8 mouse cellular contexts compared by ENCODE assay signal in genomic region chr17:5795878-5796277, GRCm38 (mm10). TPM values are rescaled to one million over a fixed set of nuclear protein-coding genes. Genes with fewer than 3 reads are reported as not detected.
DNase-seq lines count a peak whose midpoint lies in the region; ATAC-seq and TF ChIP-seq lines count a peak whose summit lies in the region.

No protein-coding gene starts in this region.

- ATAC-seq in liver, embryonic 16.5 days (ENCODE audit: low read depth), result peak; percentile 42; the same call in 1 of the 2 replicates
- peak; percentile 75 for ATAC-seq in neutrophil, adult 5-6 weeks (ENCODE audit: extremely low read depth, insufficient number of reproducible peaks, low FRiP score, poor library complexity, severe bottlenecking)

- intact Hi-C loops in heart, postnatal 25 days (cut with DNase I), result loop anchor here (1.0 to 5.0 kb wide), 3 partner anchors 45 to 221 kb away; partner anchors contain the start of gene Snx9

- TF ChIP-seq POLR2A in brain, embryonic 14.5 days (IDR thresholded peaks at IDR 0.05; ENCODE audit: borderline replicate concordance, extremely low read depth, insufficient read depth, insufficient read length, poor library complexity, severe bottlenecking), result no peak
- no peak for TF ChIP-seq POLR2A in thymus, adult 2 months (IDR thresholded peaks at IDR 0.05; ENCODE audit: control insufficient read depth, extremely low read depth, insufficient read depth, low read length, poor library complexity)

- DNase-seq in brain, embryonic 14.5 days (ENCODE audit: low read depth), result peak; percentile 96
- peak; percentile 39 for DNase-seq in fat pad, adult 2 months (ENCODE audit: extremely low read depth, low read depth, low spot score)
- peak; percentile 55 for DNase-seq in heart, postnatal 25 days (ENCODE audit: low spot score)
- peak; percentile 73 to 86 for DNase-seq in kidney, postnatal 4 days
- DNase-seq in thymus, adult 2 months, result peak; percentile 77

- H3K27me3 ChIP-seq in E14TG2a.4 (ENCODE audit: insufficient read depth, low read length), result peaks cover 4% of the 10 kb centered on the region
- H3K27me3 ChIP-seq in liver, embryonic 16.5 days (ENCODE audit: control insufficient read depth, insufficient read depth, low read depth, low read length), result no peaks in the 10 kb centered on the region
- no peaks in the 10 kb centered on the region for H3K27me3 ChIP-seq in thymus, adult 2 months (ENCODE audit: control insufficient read depth, insufficient read depth, low read length)

- H3K9me3 ChIP-seq in E14TG2a.4 (ENCODE audit: low read length), result no peaks in the 10 kb centered on the region
- H3K9me3 ChIP-seq in liver, embryonic 16.5 days (replicated peaks; ENCODE audit: control insufficient read depth, low read length), result no peaks in the 10 kb centered on the region

- no peak overlapping the region for H3K4me2 ChIP-seq in liver, embryonic 16.5 days (ENCODE audit: low read depth, low read length)

- H3K9ac ChIP-seq in liver, embryonic 16.5 days (ENCODE audit: low read depth, low read length), result no peak overlapping the region

- H3K27ac ChIP-seq in liver, embryonic 16.5 days (ENCODE audit: low read length), result no peak overlapping the region
- H3K27ac ChIP-seq in thymus, adult 2 months (ENCODE audit: control insufficient read depth, insufficient read depth, low read length), result no peak overlapping the region

- no peaks in the 10 kb centered on the region for H3K36me3 ChIP-seq in E14TG2a.4 (ENCODE audit: insufficient read depth, low read length)
- no peaks in the 10 kb centered on the region for H3K36me3 ChIP-seq in liver, embryonic 16.5 days (ENCODE audit: control insufficient read depth, insufficient read depth)
- no peaks in the 10 kb centered on the region for H3K36me3 ChIP-seq in thymus, adult 2 months (ENCODE audit: control insufficient read depth, insufficient read depth, low read length)

- no peak overlapping the region for H3K4me3 ChIP-seq in E14TG2a.4 (replicated peaks; ENCODE audit: low read length)
- H3K4me3 ChIP-seq in liver, embryonic 16.5 days (ENCODE audit: low read depth, low read length), result no peak overlapping the region
- no peak overlapping the region for H3K4me3 ChIP-seq in thymus, adult 2 months (ENCODE audit: control insufficient read depth, insufficient read depth, low read length)

- WGBS in liver, embryonic 16.5 days (ENCODE audit: insufficient replicate concordance), result under 1% methylated on average over 5 of the region's 5 CpGs
- 0% methylated on average over 5 of the region's 5 CpGs for WGBS in thymus, adult 2 months

- TF ChIP-seq CTCF in E14TG2a.4 (conservative IDR thresholded peaks at IDR 0.05; ENCODE audit: low read length), result peak; percentile 92
- TF ChIP-seq CTCF in brain, embryonic 14.5 days (IDR thresholded peaks at IDR 0.05; ENCODE audit: borderline replicate concordance, extremely low read depth, insufficient read depth, insufficient read length), result peak; percentile 89; the same call in 1 of the 2 replicates
- TF ChIP-seq CTCF in thymus, adult 2 months (IDR thresholded peaks at IDR 0.05; ENCODE audit: borderline replicate concordance, control insufficient read depth, extremely low read depth, insufficient read depth, low read length, poor library complexity), result no peak

- peaks cover 10% of the 10 kb centered on the region for H3K4me1 ChIP-seq in E14TG2a.4 (replicated peaks; ENCODE audit: low read depth, low read length)
- H3K4me1 ChIP-seq in liver, embryonic 16.5 days (ENCODE audit: control insufficient read depth, low read depth, low read length), result peaks cover 21% of the 10 kb centered on the region
- peaks cover 11% of the 10 kb centered on the region for H3K4me1 ChIP-seq in thymus, adult 2 months (replicated peaks; ENCODE audit: control insufficient read depth, insufficient read depth, low read length)

RNA-seq across cellular contexts. Expression of gene Snx9, which starts 45.3 kb away (rescaled TPM):
- 8.8 and 11.5 TPM in 2 replicates for polyA plus RNA-seq in brain, embryonic 14.5 days (2012; rRNA removed)
- 10 to 100 TPM; 30.9 to 33.2 TPM for total RNA-seq in heart, postnatal 25 days (2021)
- 9.9 and 10.5 TPM in 2 replicates for polyA plus RNA-seq in liver, embryonic 16.5 days (2015; fragmentation: Nextera tagmentation; extraction: Ambion mirVana)
- total RNA-seq in neutrophil, adult 5-6 weeks (2017), result 60.4 and 73.9 TPM in 2 replicates
- 11.2 and 12.5 TPM in 2 replicates for polyA plus RNA-seq in thymus, adult 2 months (2012; rRNA removed)

Comparison
In these comparisons a context has a peak if more than half of its experiments do, and no peak if none do; other contexts are left out.
1. DNase-seq: peak in every context shown above with its lines; median percentile 96 in brain, embryonic 14.5 days; 80 in kidney, postnatal 4 days; 77 in thymus, adult 2 months; 55 in heart, postnatal 25 days; 39 in fat pad, adult 2 months.